Mouse (Mus musculus): ENCODE measurements around the gene Adgrg5.
A peak's percentile ranks its signal among the peaks of the same experiment; 100 is the strongest.

Adgrg5 gene

GRCm38 (mm10) chr8:94967071-94967470, 43.6 kb downstream of the Adgrg5 start:
- peak; percentile 46 for DNase-seq (ENCODE audit: low spot score)

DNA sequence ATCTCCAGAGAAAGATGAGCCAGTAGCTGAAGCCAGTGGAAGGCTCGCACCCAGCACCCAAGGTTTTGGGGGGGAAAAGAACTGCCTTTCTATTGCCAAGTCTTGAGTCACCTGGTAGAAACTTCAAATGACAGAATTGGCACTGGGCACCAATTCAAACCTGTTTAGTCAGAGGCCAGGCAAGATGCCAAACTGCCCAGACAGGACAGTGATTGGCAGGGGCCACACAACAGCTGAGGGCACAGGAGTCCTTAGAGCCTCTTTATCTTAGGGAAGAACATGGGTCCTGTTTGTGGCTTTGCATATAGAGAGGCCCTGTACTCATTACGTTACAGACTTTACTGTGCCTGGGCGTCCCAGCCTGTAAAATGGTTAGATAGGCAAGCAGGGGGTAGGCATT, 44.1 kb downstream of the Adgrg5 start:
- no peak for DNase-seq (ENCODE audit: low spot score)

DNA sequence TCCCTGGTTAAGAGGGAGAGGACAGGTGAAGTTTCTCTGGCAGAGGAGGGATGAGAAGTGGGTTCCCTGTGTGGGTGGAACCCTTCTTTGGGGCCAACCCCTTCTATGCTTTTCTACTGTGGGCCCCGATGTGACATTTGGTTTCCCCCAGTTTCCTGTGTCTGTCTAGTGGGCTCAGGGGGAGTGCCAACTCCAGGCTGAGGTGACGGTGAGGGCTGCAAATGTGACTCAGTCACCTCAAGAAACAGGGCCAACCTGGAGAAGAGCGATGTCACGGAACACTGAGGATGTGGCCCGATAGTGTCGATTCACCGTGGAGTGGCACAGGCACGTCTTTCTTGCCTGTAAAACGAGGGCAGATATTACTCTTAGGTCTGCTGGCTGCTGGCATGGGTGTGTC, 49.8 kb downstream of the Adgrg5 start:
- DNase-seq (ENCODE audit: low spot score): no peak

DNA sequence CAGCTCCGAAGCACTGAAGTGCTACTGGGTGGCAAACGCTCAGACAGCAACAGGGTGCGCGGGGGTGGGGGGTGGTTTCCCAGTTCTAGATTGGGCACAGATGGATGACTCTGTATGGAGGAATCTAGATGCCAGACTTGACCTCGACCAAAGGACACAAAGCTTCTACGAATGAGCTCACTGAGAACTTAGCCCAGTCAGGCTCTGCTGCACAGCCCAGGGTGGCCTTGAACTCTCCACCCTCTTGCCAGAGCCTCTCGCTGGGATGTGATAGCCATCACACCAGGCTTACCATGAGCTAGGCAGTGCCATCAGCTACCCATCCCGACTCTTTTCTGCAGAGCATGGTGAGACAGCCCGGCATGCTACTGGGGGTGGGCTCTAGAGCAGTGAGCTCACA, 50.3 kb downstream of the Adgrg5 start:
- DNase-seq (ENCODE audit: low spot score): no peak

GRCm38 (mm10) chr8:94974467-94975165, 51.1 kb downstream of the Adgrg5 start, which contains the start of gene Adgrg1:
Gene Adgrg1 (plus strand): TSS chr8:94974751.
- DNase-seq (ENCODE audit: low spot score): no peak

DNA sequence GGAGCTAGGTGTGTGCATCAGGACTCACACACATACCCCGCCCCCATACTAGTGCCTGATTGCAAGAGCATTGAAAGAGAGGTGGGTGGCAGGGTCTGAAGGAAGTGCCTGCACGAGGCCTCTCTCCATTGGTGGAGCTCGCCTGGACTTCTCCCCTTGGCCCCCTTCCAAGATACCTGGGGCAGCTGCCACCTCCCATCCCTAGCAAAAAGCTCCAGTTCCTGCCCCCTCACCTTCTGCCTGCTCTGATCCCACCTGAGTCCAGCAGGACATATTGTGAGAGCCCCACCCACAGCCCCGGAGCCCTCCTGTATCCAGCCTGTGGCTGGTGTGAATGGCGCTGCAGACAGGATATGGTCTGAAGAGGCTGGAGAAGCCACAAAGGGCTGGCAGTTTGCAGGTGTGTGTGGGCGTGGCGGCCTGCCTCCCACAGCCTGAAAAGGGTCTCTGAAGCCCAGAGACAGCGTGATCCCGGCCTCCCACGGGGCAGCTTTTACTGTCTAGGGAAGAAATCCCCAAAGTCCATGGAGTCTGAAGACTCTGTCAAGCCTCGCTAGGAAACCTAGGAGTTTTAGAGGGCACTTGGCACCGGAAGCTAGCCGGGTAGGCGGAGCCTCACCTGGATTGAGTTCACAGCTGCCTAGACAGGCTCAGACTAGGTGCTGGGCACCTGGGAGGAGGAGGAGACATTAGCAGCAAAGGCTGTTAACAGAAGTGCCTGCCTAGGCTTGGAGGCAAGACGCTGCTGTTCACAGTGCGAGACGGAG, 53.3 kb downstream of the Adgrg5 start:
- no peak for DNase-seq (ENCODE audit: low spot score)

DNA sequence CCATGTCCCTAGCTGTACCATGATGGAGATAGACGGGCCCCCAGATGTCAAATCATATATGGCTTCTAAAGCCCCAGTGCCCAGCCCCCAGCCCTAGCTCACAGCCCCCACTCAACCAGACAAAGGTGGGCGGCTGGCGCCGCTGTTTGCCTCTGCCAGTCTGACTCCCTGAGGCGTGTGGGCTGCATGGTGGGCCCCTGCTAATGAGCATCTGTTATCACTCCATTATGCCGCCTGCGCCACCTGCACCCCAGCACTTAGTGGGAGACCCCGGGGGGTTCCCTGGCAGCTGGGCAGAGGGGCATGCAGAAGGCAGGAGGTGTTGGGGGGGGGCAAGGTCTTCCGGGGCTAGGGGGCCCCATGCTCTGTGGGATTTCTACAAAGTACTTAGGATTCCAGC, 54.6 kb downstream of the Adgrg5 start:
- no peak for DNase-seq (ENCODE audit: low spot score)

- DNase-seq (ENCODE audit: low spot score): no peak
Observed at GRCm38 (mm10) chr8:94978593-94979319, 55.3 kb downstream of the Adgrg5 start.

- no peak for DNase-seq (ENCODE audit: low spot score)
Observed at GRCm38 (mm10) chr8:94980176-94980575, 56.7 kb downstream of the Adgrg5 start.

DNA sequence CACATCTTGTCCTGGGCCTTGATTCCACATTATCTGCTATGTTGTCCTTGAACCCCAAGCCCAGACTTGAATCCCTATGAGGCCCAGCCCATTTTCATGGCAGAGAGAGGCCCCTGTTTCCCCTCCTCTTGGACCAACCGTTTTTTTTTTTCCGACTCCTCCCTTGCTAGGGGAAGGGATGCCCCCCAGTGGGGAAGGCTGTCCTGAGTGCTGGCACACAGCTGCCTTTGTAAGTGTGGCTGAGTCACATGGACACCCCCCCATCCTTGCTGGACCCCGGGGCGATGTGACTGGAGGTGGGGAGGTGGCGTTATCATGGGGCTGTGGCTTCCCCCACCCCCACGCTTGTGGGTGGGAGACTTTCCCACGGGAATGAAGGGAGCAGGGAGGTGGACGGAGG, 57.5 kb downstream of the Adgrg5 start:
- no peak for DNase-seq (ENCODE audit: low spot score)

DNA sequence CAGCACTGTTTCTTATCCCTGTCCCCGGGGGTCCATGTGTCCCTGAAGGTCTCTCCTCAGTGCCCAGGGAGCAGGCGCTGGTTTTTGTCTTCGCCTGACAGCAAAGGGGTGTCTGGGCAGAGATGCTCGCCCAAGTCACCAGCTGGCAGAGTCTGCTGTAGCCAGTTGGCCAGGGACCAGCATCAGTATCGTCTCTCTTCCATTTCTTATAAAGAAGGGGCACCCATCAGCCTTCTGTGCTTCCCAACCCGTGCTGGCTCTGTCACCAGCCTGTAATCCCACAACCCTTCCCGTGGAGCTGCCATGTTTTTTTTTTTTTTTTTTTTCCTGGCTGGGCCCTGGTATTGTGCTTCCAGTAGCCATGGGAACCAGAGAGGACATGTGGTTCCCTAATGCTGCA, 58.4 kb downstream of the Adgrg5 start:
- DNase-seq (ENCODE audit: low spot score): no peak

GRCm38 (mm10) chr8:94983146-94983545, 59.7 kb downstream of the Adgrg5 start:
- no peak for DNase-seq (ENCODE audit: low spot score)

DNA sequence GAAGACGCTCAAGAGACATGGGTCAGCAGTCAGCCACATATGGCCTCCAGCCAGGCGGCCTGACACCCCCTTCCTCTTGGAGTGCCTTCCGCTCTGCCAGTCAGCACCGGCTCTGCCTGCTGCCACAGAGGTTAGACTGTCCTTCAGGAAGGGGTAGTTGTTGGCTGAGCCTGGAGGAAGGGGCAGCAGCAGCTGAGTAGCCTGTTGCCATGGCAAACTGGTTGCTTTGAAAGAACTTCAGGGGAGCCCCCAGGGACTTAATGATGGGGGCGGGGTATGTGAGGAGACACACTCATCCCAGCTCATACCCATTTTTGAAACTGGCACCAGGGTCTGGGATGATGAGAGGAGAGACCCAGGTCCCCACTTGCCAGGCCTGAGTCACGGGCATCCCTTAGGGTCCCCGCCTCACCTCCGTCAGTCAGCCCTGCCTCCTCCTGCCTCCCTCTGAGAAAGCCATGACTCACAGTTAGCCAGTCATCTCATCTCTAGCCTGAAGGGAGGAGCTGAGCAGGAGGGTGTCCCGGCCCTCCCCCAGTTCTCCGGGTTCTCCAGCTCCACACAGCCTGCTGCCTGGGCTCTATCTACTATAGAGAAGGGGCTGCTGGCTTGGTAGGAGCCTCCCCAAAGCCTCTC, 60.5 kb downstream of the Adgrg5 start:
- DNase-seq (ENCODE audit: low spot score): peak; percentile 63

GRCm38 (mm10) chr8:94985023-94985422, 61.5 kb downstream of the Adgrg5 start:
- DNase-seq (ENCODE audit: low spot score): peak; percentile 56

GRCm38 (mm10) chr8:94986676-94987075, 63.2 kb downstream of the Adgrg5 start:
- peak; percentile 53 for DNase-seq (ENCODE audit: low spot score)

DNA sequence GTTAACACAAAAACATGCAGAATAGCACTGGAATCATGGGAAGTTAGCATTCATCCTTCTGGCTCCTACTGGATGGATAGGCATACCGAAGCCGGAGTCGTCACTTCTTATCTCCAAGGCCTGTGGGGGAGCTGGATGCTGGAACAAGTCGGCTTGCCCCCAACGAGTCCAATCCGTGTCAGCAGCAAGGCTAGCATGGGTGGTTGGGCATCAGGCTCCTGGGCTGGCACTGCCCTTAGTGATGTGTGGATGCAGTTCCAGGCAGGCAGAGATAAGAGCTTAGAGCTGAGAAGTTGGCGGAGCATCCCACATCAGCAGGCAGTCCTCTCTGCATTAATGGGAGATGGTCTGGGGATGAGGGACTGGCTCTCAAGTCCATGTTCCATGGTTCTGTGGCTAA, 64.1 kb downstream of the Adgrg5 start:
- peak; percentile 83 for DNase-seq (ENCODE audit: low spot score)

- DNase-seq (ENCODE audit: low spot score): no peak
Observed at GRCm38 (mm10) chr8:94988619-94989018, 65.1 kb downstream of the Adgrg5 start.

- no peak for DNase-seq (ENCODE audit: low spot score)
Observed at GRCm38 (mm10) chr8:94989711-94990110, 66.2 kb downstream of the Adgrg5 start.

GRCm38 (mm10) chr8:94990598-94991453, 67.3 kb downstream of the Adgrg5 start:
- DNase-seq (ENCODE audit: low spot score): no peak

GRCm38 (mm10) chr8:94991454-94991994, 68.0 kb downstream of the Adgrg5 start:
- DNase-seq (ENCODE audit: low spot score): no peak

DNA sequence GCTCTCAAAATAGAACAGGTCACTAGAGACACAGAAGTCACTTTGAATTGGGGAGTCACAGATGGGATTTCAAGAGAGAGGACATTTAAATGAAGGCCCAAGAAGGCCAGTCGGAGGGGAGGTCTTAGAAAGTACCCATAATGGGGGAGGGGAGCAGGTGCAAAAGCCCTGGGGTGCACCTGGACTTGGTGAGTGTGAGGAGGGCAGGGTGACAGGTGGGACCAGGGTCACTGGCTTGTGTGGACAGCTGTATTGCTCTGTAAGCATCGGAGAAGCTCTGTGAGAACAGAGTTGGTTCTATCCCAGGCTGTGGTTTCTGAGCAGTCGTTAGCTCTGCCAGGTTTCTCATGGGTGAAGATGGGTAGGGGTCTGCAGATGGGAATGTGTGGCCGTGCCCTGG, 68.5 kb downstream of the Adgrg5 start:
- DNase-seq (ENCODE audit: low spot score): no peak
